Mouse (Mus musculus) Patski (cell line): Measurements from ENCODE around the gene Ttc4. TPM values are rescaled to one million over a fixed set of nuclear protein-coding genes. Genes with fewer than 3 reads are reported as not detected.

Experiments used
- ATAC-seq: fragments of 100-300 bp; one replicate; pipeline ENCODE4 v1.8.0; 2021
- CTCF ChIA-PET: fragments of 350-600 bp; sonication (Branson Sonifier 250); formaldehyde crosslinking; loops from one replicate; lab custom pipeline; 2022; ENCODE audit warnings: inconsistent platforms; lab: Charles Lee
- POLR2A ChIA-PET: fragments of 350-600 bp; sonication (Branson Sonifier 250); formaldehyde crosslinking; loops from one replicate; lab custom pipeline; 2022; ENCODE audit warnings: antibody characterized with exemption, inconsistent platforms; lab: Charles Lee
- DNase-seq: peaks from one replicate; pipeline ENCODE4 v3.0.0-alpha.2; 2011; ENCODE audit warnings: low read depth, low spot score
- H3K27me3 ChIP-seq: fragments of 371-371 bp; one replicate; pipeline ENCODE4 v1.5.1; 2021
- CTCF ChIP-seq: fragments of 100-300 bp; IDR thresholded peaks from one replicate; pipeline ENCODE4 v1.5.1; 2021
- in situ Hi-C: fragments of 300-500 bp; cut with MboI; formaldehyde crosslinking; loops from 3 replicates; pipeline ENCODE4 v1.11.1; 2018; ENCODE audit warnings: low pct_unique_long_range_greater_than_20kb, mixed read lengths
- polyA plus RNA-seq: library from polyadenylated mRNA; unstranded; gene quantifications from one replicate; pipeline ENCODE4 v1.2.3, GENCODE M21; 2021

Ttc4 gene
- polyA plus RNA-seq, 1 experiment from 2014 or later: 20.5 TPM

- H3K27me3 ChIP-seq: no peaks in the 10 kb centered on the region
- DNase-seq (no peak), ATAC-seq (no peak)
- in situ Hi-C loops: no loop called here
- TF ChIP-seq CTCF: no peak
- ChIA-PET CTCF (no interaction called here), POLR2A (no interaction called here)
These were observed 25.7 kb downstream of the Ttc4 start for GRCm38 (mm10) chr4:106653051-106653450.

GRCm38 (mm10) chr4:106652546-106652945, 26.2 kb downstream of the Ttc4 start:
- in situ Hi-C loops: no loop called here
- TF ChIP-seq CTCF: no peak
- ATAC-seq: no peak
- ChIA-PET CTCF (no interaction called here), POLR2A (interaction anchor here (0.6 kb wide), 1 partner anchor 51 kb away, joined by 3 read pairs; no protein-coding TSS in a partner anchor)
- H3K27me3 ChIP-seq: no peaks in the 10 kb centered on the region
- DNase-seq: no peak

GRCm38 (mm10) chr4:106650833-106651527, 27.8 kb downstream of the Ttc4 start, which contains the start of gene Pars2:
Gene Pars2, plus strand, starts transcription at chr4:106651069.
- ATAC-seq: peak; percentile 75
- no peaks in the 10 kb centered on the region for H3K27me3 ChIP-seq
- no peak for TF ChIP-seq CTCF
- in situ Hi-C loops: no loop called here
- ChIA-PET CTCF (interaction anchor here (5.9 kb wide), 1 partner anchor 19 kb away, joined by 44 read pairs; no protein-coding TSS in a partner anchor), POLR2A (interaction anchor here (0.6 kb wide), 1 partner anchor 106 kb away, joined by 3 read pairs; no protein-coding TSS in a partner anchor)
- no peak for DNase-seq

- no peaks in the 10 kb centered on the region for H3K27me3 ChIP-seq
- in situ Hi-C loops: no loop called here
- POLR2A ChIA-PET: no interaction called here
- DNase-seq (no peak), ATAC-seq (peak; percentile 38)
- TF ChIP-seq CTCF: no peak
- CTCF ChIA-PET: interaction anchor here (0.8 to 5.9 kb wide), 3 partner anchors 15 to 33 kb away, joined by 3 to 44 read pairs (median 3); no protein-coding TSS in a partner anchor
These were observed 31.6 kb downstream of the Ttc4 start for GRCm38 (mm10) chr4:106647137-106647536.

- DNase-seq (no peak), ATAC-seq (no peak)
- ChIA-PET POLR2A (interaction anchor here (0.7 kb wide), 1 partner anchor 23 kb away, joined by 3 read pairs; no protein-coding TSS in a partner anchor), CTCF (interaction anchor here (5.9 kb wide), 1 partner anchor 14 kb away, joined by 44 read pairs; no protein-coding TSS in a partner anchor)
- in situ Hi-C loops: no loop called here
- TF ChIP-seq CTCF: no peak
- no peaks in the 10 kb centered on the region for H3K27me3 ChIP-seq
These were observed 32.9 kb downstream of the Ttc4 start for GRCm38 (mm10) chr4:106645797-106646196.

- no peak for DNase-seq
- no peaks in the 10 kb centered on the region for H3K27me3 ChIP-seq
- CTCF ChIA-PET: interaction anchor here (0.8 to 1.7 kb wide), 3 partner anchors 12 to 30 kb away, joined by 3 to 6 read pairs (median 3); no protein-coding TSS in a partner anchor
- in situ Hi-C loops: no loop called here
- no peak for TF ChIP-seq CTCF
- no peak for ATAC-seq
- POLR2A ChIA-PET: no interaction called here
These were observed 34.5 kb downstream of the Ttc4 start for GRCm38 (mm10) chr4:106644218-106644610.

- ATAC-seq (peak; percentile 60), DNase-seq (no peak)
- ChIA-PET CTCF (interaction anchor here (0.8 to 1.7 kb wide), 3 partner anchors 11 to 29 kb away, joined by 3 to 6 read pairs (median 3); no protein-coding TSS in a partner anchor), POLR2A (no interaction called here)
- in situ Hi-C loops: no loop called here
- no peaks in the 10 kb centered on the region for H3K27me3 ChIP-seq
- no peak for TF ChIP-seq CTCF
These were observed 35.1 kb downstream of the Ttc4 start for GRCm38 (mm10) chr4:106643483-106644217.

- ChIA-PET CTCF (interaction anchor here (5.4 kb wide), 1 partner anchor 14 kb away, joined by 44 read pairs; the partner anchor contains the start of gene Pars2), POLR2A (no interaction called here)
- TF ChIP-seq CTCF: no peak
These were observed 44.7 kb downstream of the Ttc4 start for GRCm38 (mm10) chr4:106634086-106634479.

GRCm38 (mm10) chr4:106633281-106634085, 45.3 kb downstream of the Ttc4 start:
- no peak for TF ChIP-seq CTCF
- ATAC-seq (peak; percentile 15), DNase-seq (no peak)
- no peaks in the 10 kb centered on the region for H3K27me3 ChIP-seq
- ChIA-PET CTCF (interaction anchor here (0.9 to 5.4 kb wide), 3 partner anchors 11 to 76 kb away, joined by 3 to 44 read pairs (median 3); partner anchors contain the start of gene Pars2), POLR2A (no interaction called here)
- in situ Hi-C loops: loop anchor here (5.0 to 10.0 kb wide), 2 partner anchors 74 to 531 kb away; no protein-coding TSS in a partner anchor

More at GRCm38 (mm10) chr4:106634086-106634479, 44.7 kb downstream of the Ttc4 start:
- H3K27me3 ChIP-seq: no peaks in the 10 kb centered on the region
- ATAC-seq: no peak
- in situ Hi-C loops: loop anchor here (5.0 to 10.0 kb wide), 2 partner anchors 73 to 531 kb away; no protein-coding TSS in a partner anchor
- no peak for DNase-seq
